Mouse (Mus musculus): Measurements from ENCODE around the gene Vps9d1. TPM values are rescaled to one million over a fixed set of nuclear protein-coding genes. Genes with fewer than 3 reads are reported as not detected.
"Not testable (repeated sequence)": the region's sequence is repeated elsewhere in the genome, so short reads cannot be mapped to it uniquely, and the experiment has no call there.

Gene Vps9d1
- polyA plus RNA-seq, 1 experiment from 2014 or later = 32.9 TPM

- Histone ChIP-seq H3K27me3 (no peaks in the 10 kb centered on the region), H3K9ac (no peak overlapping the region), H3K4me2 (no peak overlapping the region), H3K27ac (no peak overlapping the region), H3K9me3 (replicated peaks) (no peaks in the 10 kb centered on the region), H3K4me1 (no peaks in the 10 kb centered on the region), H3K4me3 (no peak overlapping the region), H3K36me3 (ENCODE audit: poor library complexity, severe bottlenecking) (peaks cover 50% of the 10 kb centered on the region; the same call in 1 of the 2 replicates)
- ATAC-seq = no peak
- WGBS = 95% methylated on average over 4 of the region's 4 CpGs
Measured at GRCm38 (mm10) chr8:123279828-123280227, 25.7 kb upstream of the Vps9d1 start.

GRCm38 (mm10) chr8:123278445-123278844, 24.3 kb upstream of the Vps9d1 start:
- no peak overlapping the region for H3K4me3 ChIP-seq
- no peak overlapping the region for H3K9ac ChIP-seq
- no peak for ATAC-seq
- no peaks in the 10 kb centered on the region for H3K9me3 ChIP-seq (replicated peaks)
- no peaks in the 10 kb centered on the region for H3K4me1 ChIP-seq
- 84% methylated on average over 7 of the region's 7 CpGs for WGBS
- peaks cover 51% of the 10 kb centered on the region; the same call in 1 of the 2 replicates for H3K36me3 ChIP-seq (ENCODE audit: poor library complexity, severe bottlenecking)
- no peak overlapping the region for H3K4me2 ChIP-seq
- H3K27ac ChIP-seq = no peak overlapping the region
- H3K27me3 ChIP-seq = no peaks in the 10 kb centered on the region

GRCm38 (mm10) chr8:123275096-123275495, 20.9 kb upstream of the Vps9d1 start:
- peaks cover 50% of the 10 kb centered on the region; the same call in 1 of the 2 replicates for H3K36me3 ChIP-seq (ENCODE audit: poor library complexity, severe bottlenecking)
- no peak overlapping the region for H3K9ac ChIP-seq
- no peaks in the 10 kb centered on the region for H3K9me3 ChIP-seq (replicated peaks)
- H3K27ac ChIP-seq = no peak overlapping the region
- no peaks in the 10 kb centered on the region for H3K27me3 ChIP-seq
- ATAC-seq = no peak
- WGBS = 96% methylated on average over 12 of the region's 12 CpGs
- no peaks in the 10 kb centered on the region for H3K4me1 ChIP-seq
- H3K4me3 ChIP-seq = no peak overlapping the region
- H3K4me2 ChIP-seq = no peak overlapping the region

- whole genome bisulfite sequencing = 90% methylated on average over 5 of the region's 5 CpGs
- no peak overlapping the region for H3K27ac ChIP-seq
- no peak overlapping the region for H3K4me3 ChIP-seq
- no peak overlapping the region for H3K4me2 ChIP-seq
- no peaks in the 10 kb centered on the region for H3K27me3 ChIP-seq
- H3K4me1 ChIP-seq = no peaks in the 10 kb centered on the region
- ATAC-seq = no peak
- no peak overlapping the region for H3K9ac ChIP-seq
- H3K9me3 ChIP-seq (replicated peaks) = no peaks in the 10 kb centered on the region
- H3K36me3 ChIP-seq (ENCODE audit: poor library complexity, severe bottlenecking) = peaks cover 52% of the 10 kb centered on the region
Measured at GRCm38 (mm10) chr8:123274447-123274846, 20.3 kb upstream of the Vps9d1 start.

- WGBS = 83% methylated on average over 4 of the region's 4 CpGs
- ATAC-seq = no peak
- H3K4me3 ChIP-seq = no peak overlapping the region
- H3K9ac ChIP-seq = no peak overlapping the region
- H3K9me3 ChIP-seq (replicated peaks) = no peaks in the 10 kb centered on the region
- H3K4me1 ChIP-seq = no peaks in the 10 kb centered on the region
- no peak overlapping the region for H3K27ac ChIP-seq
- no peak overlapping the region for H3K4me2 ChIP-seq
- H3K27me3 ChIP-seq = no peaks in the 10 kb centered on the region
- H3K36me3 ChIP-seq (ENCODE audit: poor library complexity, severe bottlenecking) = peaks cover 66% of the 10 kb centered on the region
Measured at GRCm38 (mm10) chr8:123271901-123272300, 17.8 kb upstream of the Vps9d1 start.

- Histone ChIP-seq H3K4me1 (no peaks in the 10 kb centered on the region), H3K36me3 (ENCODE audit: poor library complexity, severe bottlenecking) (peaks cover 71% of the 10 kb centered on the region), H3K9ac (no peak overlapping the region), H3K27ac (no peak overlapping the region), H3K4me2 (no peak overlapping the region), H3K4me3 (no peak overlapping the region), H3K27me3 (no peaks in the 10 kb centered on the region), H3K9me3 (replicated peaks) (no peaks in the 10 kb centered on the region)
- 93% methylated on average over 10 of the region's 10 CpGs for WGBS
- ATAC-seq = no peak
Measured at GRCm38 (mm10) chr8:123271147-123271546, 17.0 kb upstream of the Vps9d1 start.

- no peaks in the 10 kb centered on the region for H3K9me3 ChIP-seq (replicated peaks)
- no peaks in the 10 kb centered on the region for H3K4me1 ChIP-seq
- no peaks in the 10 kb centered on the region for H3K27me3 ChIP-seq
- H3K27ac ChIP-seq = no peak overlapping the region
- no peak overlapping the region for H3K9ac ChIP-seq
- no peak overlapping the region for H3K4me3 ChIP-seq
- WGBS = 88% methylated on average over 14 of the region's 14 CpGs
- H3K4me2 ChIP-seq = no peak overlapping the region
- peaks cover 90% of the 10 kb centered on the region for H3K36me3 ChIP-seq (ENCODE audit: poor library complexity, severe bottlenecking)
- ATAC-seq = no peak
Measured at GRCm38 (mm10) chr8:123267926-123268656, 13.9 kb upstream of the Vps9d1 start.

- not testable (repeated sequence) for H3K27me3 ChIP-seq; H3K9me3 ChIP-seq (replicated peaks); H3K9ac ChIP-seq; H3K27ac ChIP-seq; ATAC-seq; H3K4me3 ChIP-seq; H3K4me2 ChIP-seq
- H3K36me3 ChIP-seq (ENCODE audit: poor library complexity, severe bottlenecking) = peaks cover 57% of the 10 kb centered on the region
- H3K4me1 ChIP-seq = peaks cover 21% of the 10 kb centered on the region
- WGBS = 95% methylated on average over 8 of the region's 8 CpGs
Measured at GRCm38 (mm10) chr8:123257593-123257992, 3.4 kb upstream of the Vps9d1 start.

- Histone ChIP-seq H3K36me3 (ENCODE audit: poor library complexity, severe bottlenecking) (peaks cover 54% of the 10 kb centered on the region), H3K4me3 (no peak overlapping the region), H3K4me1 (peaks cover 23% of the 10 kb centered on the region), H3K9me3 (replicated peaks) (no peaks in the 10 kb centered on the region), H3K27me3 (no peaks in the 10 kb centered on the region), H3K4me2 (no peak overlapping the region), H3K9ac (no peak overlapping the region), H3K27ac (no peak overlapping the region)
- ATAC-seq = no peak
- 82% methylated on average over 3 of the region's 3 CpGs for WGBS
Measured at GRCm38 (mm10) chr8:123257114-123257513, 3.0 kb upstream of the Vps9d1 start.

GRCm38 (mm10) chr8:123255170-123255569, 1.0 kb upstream of the Vps9d1 start:
- Histone ChIP-seq H3K27ac (no peak overlapping the region), H3K27me3 (no peaks in the 10 kb centered on the region), H3K36me3 (ENCODE audit: poor library complexity, severe bottlenecking) (peaks cover 60% of the 10 kb centered on the region), H3K4me2 (peak overlapping the region; percentile 96), H3K4me3 (peak overlapping the region; percentile 99), H3K4me1 (peaks cover 23% of the 10 kb centered on the region), H3K9ac (peak overlapping the region; percentile 96), H3K9me3 (replicated peaks) (no peaks in the 10 kb centered on the region)
- no peak for ATAC-seq
- WGBS = 74% methylated on average over 6 of the region's 6 CpGs

GRCm38 (mm10) chr8:123253451-123254098, 573 bp downstream of the Vps9d1 start:
- Histone ChIP-seq H3K9me3 (replicated peaks) (no peaks in the 10 kb centered on the region), H3K27me3 (no peaks in the 10 kb centered on the region), H3K27ac (peak overlapping the region; percentile 75), H3K4me3 (peak overlapping the region; percentile 99), H3K36me3 (ENCODE audit: poor library complexity, severe bottlenecking) (peaks cover 59% of the 10 kb centered on the region), H3K4me1 (peaks cover 23% of the 10 kb centered on the region), H3K4me2 (peak overlapping the region; percentile 96), H3K9ac (peak overlapping the region; percentile 96)
- ATAC-seq = no peak; the same call in 1 of the 2 replicates
- WGBS = under 1% methylated on average over 40 of the region's 40 CpGs

- Histone ChIP-seq H3K9me3 (replicated peaks) (no peaks in the 10 kb centered on the region), H3K4me2 (peak overlapping the region; percentile 96), H3K36me3 (ENCODE audit: poor library complexity, severe bottlenecking) (peaks cover 59% of the 10 kb centered on the region), H3K4me3 (peak overlapping the region; percentile 99), H3K9ac (peak overlapping the region; percentile 96), H3K27ac (no peak overlapping the region), H3K27me3 (no peaks in the 10 kb centered on the region), H3K4me1 (peaks cover 23% of the 10 kb centered on the region)
- 53% methylated on average over 4 of the region's 4 CpGs for WGBS
- ATAC-seq = no peak
Measured at GRCm38 (mm10) chr8:123252925-123253324, 1.2 kb downstream of the Vps9d1 start.

All from forebrain, embryonic 13.5 days (tissue).